10 mouse cellular contexts compared by ENCODE assay signal in genomic region chr4:133052029-133052745, GRCm38 (mm10). TPM values are rescaled to one million over a fixed set of nuclear protein-coding genes. Genes with fewer than 3 reads are reported as not detected.
DNase-seq lines count a peak whose midpoint lies in the region; ATAC-seq lines count a peak whose summit lies in the region.
"Had no signal": no experiment of that assay in that cellular context is flagged by ENCODE, and none has a peak within 500 bp of the region (broad histone marks: within the 10 kb centered on the region; RNA-seq: fewer than 3 reads in every experiment).

No protein-coding gene starts in this region.

- no peaks in the 10 kb centered on the region for H3K27me3 ChIP-seq in heart, embryonic 11.5 days (ENCODE audit: control insufficient read depth, insufficient read depth, low read length)
- H3K27me3 ChIP-seq in forebrain, embryonic 16.5 days (replicated peaks; ENCODE audit: control insufficient read depth, insufficient read depth, low read length), result no peaks in the 10 kb centered on the region

- peaks cover 90% of the 10 kb centered on the region for H3K4me1 ChIP-seq in heart, embryonic 11.5 days (ENCODE audit: control insufficient read depth, insufficient read depth, low read length)
- peaks cover 68% of the 10 kb centered on the region for H3K4me1 ChIP-seq in forebrain, embryonic 16.5 days (replicated peaks; ENCODE audit: control insufficient read depth, insufficient read depth, low read length)

- no peak for DNase-seq in heart, adult 8-10 months (ENCODE audit: low spot score)
- DNase-seq in brain, adult 2 months (ENCODE audit: low read depth, low spot score), result peak; percentile 70
- peak; percentile 35 for DNase-seq in mesoderm, embryonic 11.5 days (ENCODE audit: low read depth, low spot score)
- DNase-seq in urinary bladder, postnatal 36 days (ENCODE audit: low spot score in 2 of 2), result no peak
- no peak for DNase-seq in testis, postnatal 14 days (ENCODE audit: low spot score)
- DNase-seq: adrenal gland, postnatal 25 days; thymus, postnatal 14 days had no signal

- H3K9me3 ChIP-seq in heart, embryonic 11.5 days (replicated peaks; ENCODE audit: control insufficient read depth, low read length), result no peaks in the 10 kb centered on the region
- no peaks in the 10 kb centered on the region for H3K9me3 ChIP-seq in forebrain, embryonic 16.5 days (ENCODE audit: control insufficient read depth, low read length)

- 56% methylated on average over 6 of the region's 6 CpGs for WGBS in heart, embryonic 11.5 days (ENCODE audit: insufficient replicate concordance)
- WGBS in forebrain, embryonic 16.5 days, result 42% methylated on average over 6 of the region's 6 CpGs

- no peak for ATAC-seq in heart, embryonic 11.5 days (replicated peaks; ENCODE audit: insufficient number of reproducible peaks, low FRiP score, low TSS enrichment)
- no peak for ATAC-seq in forebrain, embryonic 16.5 days
- no peak for ATAC-seq in cerebellum, adult (ENCODE audit: insufficient number of reproducible peaks, low FRiP score, low TSS enrichment)

- H3K27ac ChIP-seq in heart, embryonic 11.5 days (ENCODE audit: low read depth, low read length), result peak overlapping the region; percentile 68; the same call in 1 of the 2 replicates
- H3K27ac ChIP-seq in forebrain, embryonic 16.5 days (ENCODE audit: low read length), result 0 out of 2 replicates have a peak overlapping the region, but pooled peaks have one; percentile 45

- peak overlapping the region; percentile 52 for H3K9ac ChIP-seq in heart, embryonic 11.5 days (ENCODE audit: low read depth, low read length)
- H3K9ac ChIP-seq in forebrain, embryonic 16.5 days (replicated peaks; ENCODE audit: low read depth, low read length), result no peak overlapping the region

- no peak overlapping the region for H3K4me3 ChIP-seq in heart, embryonic 11.5 days (ENCODE audit: low read depth, low read length)
- no peak overlapping the region for H3K4me3 ChIP-seq in forebrain, embryonic 16.5 days (replicated peaks; ENCODE audit: low read length)

- H3K36me3 ChIP-seq in heart, embryonic 11.5 days (ENCODE audit: control insufficient read depth, insufficient read depth, low read length), result no peaks in the 10 kb centered on the region
- 0 out of 2 replicates have a peak, but pooled peaks cover 4% of the 10 kb centered on the region for H3K36me3 ChIP-seq in forebrain, embryonic 16.5 days (ENCODE audit: control insufficient read depth, insufficient read depth)

- H3K4me2 ChIP-seq in heart, embryonic 11.5 days, result no peak overlapping the region; the same call in 1 of the 2 replicates
- no peak overlapping the region for H3K4me2 ChIP-seq in forebrain, embryonic 16.5 days (ENCODE audit: low read length)

RNA-seq across cellular contexts. Expression of gene Ahdc1, which starts 41.1 kb away (rescaled TPM):
- 7.0 and 9.1 TPM in 2 replicates for polyA plus RNA-seq in heart, embryonic 11.5 days (2014; fragmentation: Nextera tagmentation; extraction: Ambion mirVana)
- total RNA-seq in heart, adult 8-10 months (2022), result 10 to 100 TPM; 37.5 to 52.5 (median 45.0) TPM
- polyA plus RNA-seq in forebrain, embryonic 16.5 days (2015; fragmentation: Nextera tagmentation; extraction: Ambion mirVana), result 13.0 and 13.7 TPM in 2 replicates

Comparison
In these comparisons a context has a peak if more than half of its experiments do, and no peak if none do; other contexts are left out.
1. DNase-seq: peak in brain, adult 2 months (single experiment) and mesoderm, embryonic 11.5 days (single experiment); none in heart, adult 8-10 months (single experiment), urinary bladder, postnatal 36 days (0 of 2) and testis, postnatal 14 days (single experiment).